Mouse (Mus musculus): Measurements from ENCODE around the gene Phpt1. TPM values are rescaled to one million over a fixed set of nuclear protein-coding genes. Genes with fewer than 3 reads are reported as not detected.

Gene Phpt1
- polyA plus RNA-seq, 1 experiment from 2014 or later: 189 TPM

- WGBS: 93% methylated on average over 5 of the region's 5 CpGs
- peaks cover 95% of the 10 kb centered on the region for H3K36me3 ChIP-seq (ENCODE audit: poor library complexity, severe bottlenecking)
- H3K4me2 ChIP-seq: no peak overlapping the region
Measured at GRCm38 (mm10) chr2:25596765-25597510, 21.9 kb upstream of the Phpt1 start.

GRCm38 (mm10) chr2:25591863-25592262 lies 16.8 kb upstream of the Phpt1 start:
- Histone ChIP-seq H3K27me3 (no peaks in the 10 kb centered on the region), H3K4me3 (no peak overlapping the region), H3K4me2 (no peak overlapping the region), H3K9ac (no peak overlapping the region), H3K9me3 (replicated peaks) (no peaks in the 10 kb centered on the region), H3K27ac (no peak overlapping the region), H3K36me3 (ENCODE audit: poor library complexity, severe bottlenecking) (peaks cover 92% of the 10 kb centered on the region), H3K4me1 (no peaks in the 10 kb centered on the region)
- WGBS: 79% methylated on average over 2 of the region's 2 CpGs
- no peak for ATAC-seq

More at GRCm38 (mm10) chr2:25596765-25597510, 21.9 kb upstream of the Phpt1 start:
- no peaks in the 10 kb centered on the region for H3K9me3 ChIP-seq (replicated peaks)
- H3K4me3 ChIP-seq: no peak overlapping the region
- no peaks in the 10 kb centered on the region for H3K27me3 ChIP-seq
- H3K27ac ChIP-seq: no peak overlapping the region
- no peak overlapping the region for H3K9ac ChIP-seq
- no peaks in the 10 kb centered on the region for H3K4me1 ChIP-seq
- ATAC-seq: no peak

DNA sequence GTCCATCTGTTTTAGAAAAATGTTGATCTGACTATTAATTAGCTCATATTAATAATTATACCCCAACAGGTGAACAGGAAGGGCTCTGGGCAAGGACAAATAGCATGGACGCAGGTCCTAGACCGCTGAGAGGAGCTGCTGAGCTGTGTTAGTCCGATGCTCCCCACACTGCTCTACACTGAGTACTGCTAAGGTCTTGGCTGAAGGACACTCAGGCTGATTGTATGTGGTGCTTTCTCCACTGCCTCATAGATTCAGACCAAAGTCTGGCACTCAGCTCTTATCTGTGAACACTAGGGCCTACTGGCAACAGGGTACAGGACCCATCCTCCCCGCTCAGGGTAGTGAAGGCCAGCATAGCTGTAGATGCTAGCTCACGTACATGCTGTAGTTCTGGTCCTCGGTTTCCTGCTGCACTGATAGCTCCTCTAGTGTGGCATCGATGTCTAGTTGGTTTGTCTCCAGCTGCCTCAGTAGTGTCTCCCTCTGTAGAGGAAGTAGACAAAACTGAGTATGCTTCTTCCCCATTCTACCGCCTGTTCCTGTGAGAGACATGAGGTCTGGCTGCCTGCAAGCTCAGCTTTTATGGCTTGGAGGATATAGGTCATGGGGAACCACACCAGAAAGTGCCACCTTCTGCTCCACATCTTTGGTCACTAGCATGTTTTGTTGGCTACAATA lies 13.3 kb upstream of the Phpt1 start:
- Histone ChIP-seq H3K36me3 (ENCODE audit: poor library complexity, severe bottlenecking) (peaks cover 96% of the 10 kb centered on the region), H3K4me1 (no peaks in the 10 kb centered on the region)
- ATAC-seq: no peak

DNA sequence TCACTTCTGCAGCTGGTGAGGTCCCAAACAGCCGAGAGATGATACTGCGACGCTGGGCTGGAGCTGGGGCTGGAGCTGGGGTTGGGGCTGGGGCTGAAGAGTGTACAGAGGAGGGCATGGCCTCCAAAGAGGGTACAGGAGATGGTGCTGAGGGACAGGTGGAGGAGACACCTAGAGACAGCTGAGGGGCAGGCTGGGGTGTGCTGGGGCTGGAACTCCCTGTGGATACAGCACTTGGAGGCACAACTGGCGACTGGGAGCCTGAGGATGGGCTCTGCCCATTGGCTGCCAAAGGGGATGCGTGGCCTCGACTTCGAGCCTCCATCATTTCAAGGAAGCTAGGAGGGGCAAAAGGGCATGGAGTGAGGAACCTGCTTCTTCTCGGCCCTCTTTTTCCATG lies 12.3 kb upstream of the Phpt1 start:
- WGBS: 90% methylated on average over 8 of the region's 8 CpGs
- Histone ChIP-seq H3K36me3 (ENCODE audit: poor library complexity, severe bottlenecking) (peaks cover 88% of the 10 kb centered on the region), H3K27me3 (no peaks in the 10 kb centered on the region), H3K4me3 (no peak overlapping the region), H3K9me3 (replicated peaks) (no peaks in the 10 kb centered on the region), H3K4me1 (peaks cover 6% of the 10 kb centered on the region), H3K4me2 (no peak overlapping the region), H3K27ac (no peak overlapping the region), H3K9ac (no peak overlapping the region)
- ATAC-seq: no peak

More for the DNA sequence above, 13.3 kb upstream of the Phpt1 start:
- no peaks in the 10 kb centered on the region for H3K9me3 ChIP-seq (replicated peaks)
- H3K27me3 ChIP-seq: no peaks in the 10 kb centered on the region
- WGBS: 94% methylated on average over 8 of the region's 8 CpGs
- no peak overlapping the region for H3K4me2 ChIP-seq
- H3K9ac ChIP-seq: no peak overlapping the region
- H3K27ac ChIP-seq: no peak overlapping the region
- H3K4me3 ChIP-seq: no peak overlapping the region

DNA sequence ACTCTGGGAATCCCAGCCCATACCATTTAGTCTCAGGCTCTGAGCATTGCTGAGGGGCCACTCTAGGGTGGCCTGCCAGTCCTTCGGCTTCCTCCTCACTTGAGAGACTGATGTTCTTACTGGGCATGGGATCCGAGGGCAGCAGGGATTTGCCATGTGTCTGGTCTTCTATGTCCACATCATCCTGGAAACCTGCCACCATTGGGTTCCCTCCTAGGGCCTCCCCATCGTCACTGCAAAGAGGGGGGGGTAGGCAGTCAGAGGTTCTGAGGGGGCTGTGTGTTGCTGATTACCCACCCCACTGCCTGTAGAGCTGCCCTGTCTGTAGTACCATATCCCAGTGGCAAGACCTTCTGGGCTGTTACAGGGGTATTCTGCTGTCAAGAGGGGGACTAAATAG lies 10.6 kb upstream of the Phpt1 start:
- no peak overlapping the region for H3K9ac ChIP-seq
- no peak for ATAC-seq
- peaks cover 21% of the 10 kb centered on the region for H3K4me1 ChIP-seq
- peaks cover 8% of the 10 kb centered on the region for H3K27me3 ChIP-seq
- no peaks in the 10 kb centered on the region for H3K9me3 ChIP-seq (replicated peaks)
- 87% methylated on average over 3 of the region's 3 CpGs for WGBS
- no peak overlapping the region for H3K4me2 ChIP-seq
- peaks cover 71% of the 10 kb centered on the region for H3K36me3 ChIP-seq (ENCODE audit: poor library complexity, severe bottlenecking)
- H3K27ac ChIP-seq: no peak overlapping the region
- no peak overlapping the region for H3K4me3 ChIP-seq

GRCm38 (mm10) chr2:25584856-25585255 lies 9.8 kb upstream of the Phpt1 start:
- WGBS: 91% methylated on average over 4 of the region's 4 CpGs
- H3K4me1 ChIP-seq: peaks cover 23% of the 10 kb centered on the region
- H3K27ac ChIP-seq: no peak overlapping the region
- H3K27me3 ChIP-seq: peaks cover 15% of the 10 kb centered on the region
- peaks cover 64% of the 10 kb centered on the region for H3K36me3 ChIP-seq (ENCODE audit: poor library complexity, severe bottlenecking)
- H3K9ac ChIP-seq: no peak overlapping the region
- no peak overlapping the region for H3K4me2 ChIP-seq
- no peaks in the 10 kb centered on the region for H3K9me3 ChIP-seq (replicated peaks)
- no peak overlapping the region for H3K4me3 ChIP-seq
- no peak for ATAC-seq

GRCm38 (mm10) chr2:25584152-25584551 lies 9.1 kb upstream of the Phpt1 start:
- Histone ChIP-seq H3K4me3 (no peak overlapping the region), H3K27ac (no peak overlapping the region), H3K4me1 (peaks cover 28% of the 10 kb centered on the region), H3K9ac (no peak overlapping the region), H3K27me3 (peaks cover 22% of the 10 kb centered on the region), H3K9me3 (replicated peaks) (no peaks in the 10 kb centered on the region), H3K36me3 (ENCODE audit: poor library complexity, severe bottlenecking) (peaks cover 57% of the 10 kb centered on the region), H3K4me2 (no peak overlapping the region)
- no peak for ATAC-seq
- WGBS: 91% methylated on average over 3 of the region's 3 CpGs

DNA sequence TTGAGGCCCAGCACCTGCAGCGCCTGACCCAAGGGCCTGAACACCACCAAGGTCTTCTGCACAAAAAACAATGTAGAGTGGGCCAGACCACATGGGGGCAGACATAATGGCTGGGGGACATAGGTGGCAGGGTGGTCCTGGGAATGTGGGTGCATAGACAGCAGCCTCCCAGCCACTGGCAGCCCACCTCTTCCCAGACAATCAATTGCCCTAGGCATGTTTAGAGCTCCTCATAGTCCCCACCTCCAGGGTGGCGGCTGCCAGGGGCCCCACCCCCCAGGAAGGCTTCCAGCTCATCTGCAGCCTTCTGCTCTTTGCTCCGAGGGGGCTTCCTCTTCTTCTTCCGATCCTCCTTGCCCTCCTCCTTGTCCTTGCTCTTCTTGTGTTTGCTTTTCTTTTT lies 8.5 kb upstream of the Phpt1 start:
- Histone ChIP-seq H3K4me3 (no peak overlapping the region), H3K4me2 (no peak overlapping the region), H3K9ac (no peak overlapping the region), H3K36me3 (ENCODE audit: poor library complexity, severe bottlenecking) (peaks cover 53% of the 10 kb centered on the region), H3K27me3 (peaks cover 28% of the 10 kb centered on the region), H3K9me3 (replicated peaks) (no peaks in the 10 kb centered on the region), H3K4me1 (peaks cover 34% of the 10 kb centered on the region), H3K27ac (no peak overlapping the region)
- WGBS: 76% methylated on average over 4 of the region's 4 CpGs
- ATAC-seq: no peak

DNA sequence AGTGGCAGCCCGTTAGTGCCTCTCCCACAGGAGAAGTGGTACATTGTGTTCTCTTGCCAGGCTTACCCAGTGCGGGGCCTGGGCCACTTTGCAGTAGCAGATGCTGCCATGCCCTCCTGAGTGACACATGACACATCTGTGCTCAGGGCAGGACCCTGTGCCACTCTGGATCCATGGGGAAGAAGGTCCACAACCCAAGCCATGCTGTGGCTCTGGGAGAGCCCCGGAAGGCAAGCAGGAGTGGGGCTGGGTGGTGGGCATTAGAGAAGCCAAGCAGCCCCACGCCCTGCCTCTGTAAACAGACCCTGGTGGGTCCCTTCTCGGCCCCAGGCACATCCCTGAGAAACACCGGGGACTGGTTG lies 8.1 kb upstream of the Phpt1 start:
- H3K36me3 ChIP-seq (ENCODE audit: poor library complexity, severe bottlenecking): peaks cover 49% of the 10 kb centered on the region
- 84% methylated on average over 6 of the region's 6 CpGs for WGBS

GRCm38 (mm10) chr2:25582466-25583119 lies 7.6 kb upstream of the Phpt1 start:
- Histone ChIP-seq H3K27ac (no peak overlapping the region), H3K36me3 (ENCODE audit: poor library complexity, severe bottlenecking) (peaks cover 44% of the 10 kb centered on the region), H3K27me3 (peaks cover 38% of the 10 kb centered on the region), H3K4me3 (no peak overlapping the region), H3K4me2 (no peak overlapping the region), H3K4me1 (peaks cover 44% of the 10 kb centered on the region), H3K9me3 (replicated peaks) (no peaks in the 10 kb centered on the region), H3K9ac (no peak overlapping the region)
- 0 out of 2 replicates have a peak, but pooled peaks have one; percentile 6 for ATAC-seq
- 54% methylated on average over 12 of the region's 12 CpGs for WGBS

More for the DNA sequence above, 8.1 kb upstream of the Phpt1 start:
- no peak overlapping the region for H3K9ac ChIP-seq
- peaks cover 38% of the 10 kb centered on the region for H3K4me1 ChIP-seq
- H3K27ac ChIP-seq: no peak overlapping the region
- no peak overlapping the region for H3K4me3 ChIP-seq
- no peak for ATAC-seq
- peaks cover 33% of the 10 kb centered on the region for H3K27me3 ChIP-seq
- no peak overlapping the region for H3K4me2 ChIP-seq
- H3K9me3 ChIP-seq (replicated peaks): no peaks in the 10 kb centered on the region

DNA sequence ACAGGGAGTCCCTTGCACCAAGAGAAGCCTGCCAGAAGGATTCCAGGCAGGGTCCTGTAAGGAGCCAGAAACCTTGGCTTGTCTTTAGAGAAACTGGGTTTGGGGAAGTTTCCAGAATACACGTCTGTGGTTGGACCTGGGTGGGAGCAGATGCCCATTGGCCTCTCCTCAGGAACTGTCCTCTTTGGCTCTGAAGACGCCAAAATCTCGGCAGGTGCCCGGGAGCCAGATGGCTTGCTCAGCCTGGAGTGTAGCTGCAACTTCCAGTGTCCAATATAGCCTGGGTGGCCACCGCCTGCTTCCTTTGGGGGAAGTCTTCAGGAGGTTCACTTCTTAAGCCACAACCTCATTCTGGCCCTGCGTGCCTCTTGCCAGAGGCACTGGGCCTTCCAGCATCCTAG lies 6.9 kb upstream of the Phpt1 start:
- 35% methylated on average over 6 of the region's 6 CpGs for WGBS
- Histone ChIP-seq H3K27ac (no peak overlapping the region), H3K27me3 (peaks cover 45% of the 10 kb centered on the region), H3K9ac (no peak overlapping the region), H3K4me1 (peaks cover 50% of the 10 kb centered on the region), H3K4me2 (peak overlapping the region; percentile 69), H3K36me3 (ENCODE audit: poor library complexity, severe bottlenecking) (peaks cover 37% of the 10 kb centered on the region), H3K9me3 (replicated peaks) (no peaks in the 10 kb centered on the region), H3K4me3 (no peak overlapping the region; the same call in 1 of the 2 replicates)
- 0 out of 2 replicates have a peak, but pooled peaks have one; percentile 1 for ATAC-seq

- Histone ChIP-seq H3K9ac (peak within 1 kb of the TSS; percentile 59), H3K4me2 (peak within 1 kb of the TSS; percentile 69), H3K36me3 (ENCODE audit: poor library complexity, severe bottlenecking) (peaks cover 32% of the 10 kb centered on the region), H3K4me1 (peaks cover 52% of the 10 kb centered on the region), H3K4me3 (peak within 1 kb of the TSS; percentile 42), H3K27me3 (peaks cover 50% of the 10 kb centered on the region), H3K27ac (no peak within 1 kb of the TSS), H3K9me3 (replicated peaks) (no peaks in the 10 kb centered on the region)
- ATAC-seq: peak; percentile 75
- WGBS: 6% methylated on average over 19 of the region's 19 CpGs
Measured at GRCm38 (mm10) chr2:25581294-25581864, 6.4 kb upstream of the Phpt1 start, which contains the start of gene Ajm1. Gene Ajm1 (minus strand): TSS chr2:25581757.

Measured in forebrain, embryonic 13.5 days (tissue).